Mouse (Mus musculus): ENCODE measurements around the gene Tspo2.
A peak's percentile ranks its signal among the peaks of the same experiment; 100 is the strongest.

Gene Tspo2

DNA sequence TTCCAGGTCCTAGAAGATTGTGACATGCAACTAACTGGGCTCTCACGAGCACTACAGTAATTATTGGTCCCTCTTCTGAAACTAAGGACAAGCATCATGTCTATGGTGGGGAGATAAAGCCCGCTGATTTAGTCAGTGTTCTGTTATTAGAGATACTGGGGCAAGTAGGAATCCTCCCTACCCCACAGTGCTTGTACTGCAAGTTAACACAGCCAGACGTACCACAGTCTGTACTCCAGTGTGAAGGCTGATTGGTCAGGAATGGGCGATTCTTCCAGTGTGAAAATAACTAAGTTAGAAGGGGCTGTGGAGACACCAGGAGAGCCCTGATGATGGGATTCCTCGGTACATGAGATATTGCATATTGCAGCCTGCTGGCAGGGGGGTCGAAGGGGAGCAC lies 33.8 kb downstream of the Tspo2 start:
- no peak for DNase-seq

DNA sequence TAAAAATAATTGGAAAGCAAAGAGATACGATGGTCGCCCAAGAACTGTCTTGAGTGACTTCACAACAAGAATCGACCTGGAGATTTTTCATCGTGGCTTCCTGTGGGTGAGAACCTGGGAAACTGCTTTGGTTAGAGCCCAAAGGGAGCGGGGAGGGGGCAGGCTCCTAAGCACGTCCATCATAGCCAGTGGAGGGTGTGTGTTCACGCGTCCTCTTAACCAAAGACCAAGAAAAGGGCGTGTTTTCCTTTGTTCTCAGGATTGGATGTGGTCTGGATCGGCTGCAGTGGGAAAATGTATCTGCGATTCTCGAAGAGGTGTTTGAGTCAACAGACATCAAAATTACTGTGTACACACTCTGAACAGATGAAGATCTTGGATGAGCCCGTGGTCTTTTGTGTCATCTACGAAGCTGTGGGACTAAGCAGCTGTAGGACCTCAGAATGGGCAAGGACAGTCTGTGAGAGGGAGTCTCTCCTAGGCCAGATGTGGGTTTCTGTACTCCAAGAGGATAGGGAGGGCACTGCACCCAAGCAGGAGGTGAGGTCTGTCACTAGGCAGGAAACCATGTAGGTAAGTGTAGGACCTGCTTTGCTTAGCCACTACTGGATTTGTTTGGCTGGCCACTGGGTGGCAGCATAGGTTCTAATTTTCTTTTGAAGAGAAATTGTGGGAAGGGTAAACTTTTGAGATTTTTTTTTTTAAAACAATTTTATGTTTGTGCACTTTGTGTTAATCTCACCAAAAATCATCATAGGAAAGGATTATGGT lies 34.7 kb downstream of the Tspo2 start:
- peak; percentile 29 to 61 for DNase-seq

DNA sequence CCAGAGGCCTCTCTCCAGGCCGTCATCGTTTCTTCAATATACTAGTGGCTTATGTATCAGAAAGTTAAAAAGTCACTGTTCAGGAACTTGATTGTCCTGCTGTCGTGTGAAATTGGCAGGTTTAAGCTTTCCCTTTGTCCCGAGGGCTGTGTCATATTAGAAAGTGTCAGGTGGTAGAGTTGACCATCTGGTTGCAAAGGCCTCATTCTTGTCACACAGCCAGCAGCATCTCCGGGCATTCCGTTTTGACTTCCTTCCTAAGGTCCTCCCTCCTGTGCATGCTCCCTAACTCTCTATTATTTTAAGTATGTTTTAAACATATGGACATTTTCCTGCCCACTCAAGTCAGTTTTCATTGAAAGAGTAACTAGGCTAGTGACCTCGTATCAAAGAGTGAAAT lies 35.3 kb downstream of the Tspo2 start:
- no peak for DNase-seq

DNA sequence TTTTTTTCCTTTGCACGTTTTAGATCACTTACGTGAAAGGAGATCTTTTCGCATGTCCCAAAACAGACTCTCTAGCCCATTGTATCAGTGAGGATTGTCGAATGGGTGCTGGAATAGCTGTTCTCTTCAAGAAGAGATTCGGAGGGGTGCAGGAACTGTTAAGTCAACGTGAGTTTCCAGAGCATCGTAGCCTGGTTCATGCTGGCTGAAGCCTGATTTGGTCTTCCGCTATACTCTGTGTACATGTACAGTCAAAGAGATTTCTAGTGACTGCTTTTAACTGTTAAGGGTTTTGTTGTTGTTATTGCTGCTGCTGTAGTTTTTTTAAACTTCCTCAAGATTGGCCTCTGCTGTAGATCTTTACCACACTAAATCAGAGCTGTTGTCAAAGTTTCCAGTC lies 40.1 kb downstream of the Tspo2 start:
- DNase-seq: no peak

DNA sequence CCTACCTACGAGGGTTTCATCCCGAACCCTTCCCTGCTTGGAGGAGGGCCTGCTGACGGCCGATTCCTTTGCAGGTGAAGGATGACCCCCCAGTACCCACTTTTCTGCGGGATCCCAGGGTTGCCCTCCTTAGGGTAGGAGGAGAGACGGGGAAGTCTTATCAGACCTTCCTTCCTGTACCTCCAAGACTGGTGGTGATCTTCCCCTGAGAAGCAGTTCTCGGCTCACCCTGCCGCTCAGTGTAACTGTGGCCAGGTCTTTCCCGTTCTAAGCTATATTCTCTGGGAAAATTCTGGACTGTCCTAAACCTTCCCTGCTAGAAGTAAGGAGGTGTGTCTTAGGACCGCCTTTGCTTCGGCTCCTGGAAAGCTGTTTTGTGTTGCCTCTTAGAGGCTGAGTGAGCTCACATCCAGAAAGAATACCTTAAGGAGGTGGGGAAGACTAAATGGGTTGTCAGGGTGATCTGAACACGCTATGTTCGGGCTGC lies 41.0 kb downstream of the Tspo2 start:
- no peak for DNase-seq

DNA sequence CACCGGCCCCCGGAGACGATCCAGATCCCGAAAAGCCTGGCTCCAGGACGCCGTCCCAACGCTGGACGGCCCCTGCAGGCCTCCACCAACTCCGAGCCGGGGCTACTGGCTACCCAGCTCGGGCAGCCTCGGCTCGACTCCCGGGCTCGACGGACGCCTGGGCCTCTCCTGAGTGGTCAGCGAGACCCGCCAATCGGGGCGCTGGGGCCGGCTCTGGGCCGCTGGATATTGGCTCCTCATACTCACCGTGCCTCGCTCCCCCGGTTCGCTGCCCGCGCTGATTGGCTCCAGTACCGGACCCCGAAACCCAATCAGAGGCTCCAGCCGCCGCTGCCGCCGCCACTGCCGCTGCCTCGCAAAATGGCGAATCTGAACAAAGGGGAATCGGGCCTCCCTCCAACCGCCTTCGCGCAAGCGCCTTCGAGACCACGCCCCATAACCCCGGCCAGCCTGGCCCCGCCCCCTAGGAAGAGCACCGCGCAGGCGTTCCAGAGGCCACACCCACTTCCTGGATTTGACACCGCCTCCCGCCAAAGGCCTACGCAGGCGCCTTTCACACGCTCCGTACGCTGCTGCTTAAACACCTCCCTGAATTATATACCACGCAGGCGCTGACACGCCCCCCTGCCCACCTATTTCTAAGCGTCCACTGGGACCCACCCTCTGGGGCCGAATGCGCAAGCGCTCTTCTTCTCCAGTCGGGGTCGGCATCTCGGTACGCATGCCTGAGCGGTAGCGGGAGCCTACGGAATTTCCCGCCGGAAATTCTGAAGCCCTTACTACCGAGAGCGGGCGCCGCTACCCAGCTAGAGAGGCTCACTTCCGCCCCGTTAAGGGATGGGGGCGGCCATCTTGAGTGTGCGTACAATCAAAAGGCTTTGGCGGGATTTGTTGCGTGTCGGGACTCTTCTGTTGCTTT lies 41.7 kb downstream of the Tspo2 start, which contains the start of the genes Nfya and Oard1:
Nfya (minus strand) TSS at position 527 of the 919 bp plus-strand sequence.
Oard1 (plus strand) TSS at position 635 of the 919 bp plus-strand sequence.
- peak; percentile 99 to 100 for DNase-seq

DNA sequence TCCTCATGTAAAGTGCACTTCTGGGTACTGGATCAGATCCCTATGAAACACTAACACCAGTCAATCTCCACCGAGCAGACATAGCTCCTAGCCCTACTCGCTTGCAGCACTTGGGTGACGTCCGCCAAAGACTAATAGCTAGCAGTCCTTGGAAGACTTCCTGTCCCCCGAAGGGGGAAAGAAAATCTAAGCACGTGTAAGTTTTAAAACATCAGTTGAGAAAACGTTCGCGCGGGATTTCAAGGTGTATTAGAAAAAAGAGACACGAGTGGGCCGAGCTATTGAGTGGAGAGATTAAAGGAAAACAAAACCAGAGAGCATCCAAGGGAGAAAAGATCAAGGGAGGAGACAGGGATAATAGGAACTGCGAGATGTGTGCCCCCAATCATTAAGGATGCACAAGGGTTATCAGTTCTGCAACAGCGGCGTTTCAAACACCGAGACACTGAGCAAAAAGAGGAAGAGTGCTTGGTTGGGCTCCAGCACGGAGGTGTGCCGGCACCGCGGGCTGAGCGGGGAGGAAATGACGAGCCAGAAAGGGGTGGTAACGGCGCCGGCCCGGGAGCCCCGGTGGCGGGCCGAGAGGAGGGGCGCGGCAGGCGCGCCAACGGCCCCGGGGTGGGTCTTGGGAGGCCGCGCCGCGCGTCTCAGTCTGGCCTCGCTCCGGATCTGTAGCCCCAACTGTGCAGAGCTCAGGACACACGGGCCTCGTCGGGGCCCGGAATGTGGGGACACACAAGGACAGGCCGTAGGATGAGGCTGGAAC lies 42.6 kb downstream of the Tspo2 start:
- peak; percentile 77 to 78 for DNase-seq

DNA sequence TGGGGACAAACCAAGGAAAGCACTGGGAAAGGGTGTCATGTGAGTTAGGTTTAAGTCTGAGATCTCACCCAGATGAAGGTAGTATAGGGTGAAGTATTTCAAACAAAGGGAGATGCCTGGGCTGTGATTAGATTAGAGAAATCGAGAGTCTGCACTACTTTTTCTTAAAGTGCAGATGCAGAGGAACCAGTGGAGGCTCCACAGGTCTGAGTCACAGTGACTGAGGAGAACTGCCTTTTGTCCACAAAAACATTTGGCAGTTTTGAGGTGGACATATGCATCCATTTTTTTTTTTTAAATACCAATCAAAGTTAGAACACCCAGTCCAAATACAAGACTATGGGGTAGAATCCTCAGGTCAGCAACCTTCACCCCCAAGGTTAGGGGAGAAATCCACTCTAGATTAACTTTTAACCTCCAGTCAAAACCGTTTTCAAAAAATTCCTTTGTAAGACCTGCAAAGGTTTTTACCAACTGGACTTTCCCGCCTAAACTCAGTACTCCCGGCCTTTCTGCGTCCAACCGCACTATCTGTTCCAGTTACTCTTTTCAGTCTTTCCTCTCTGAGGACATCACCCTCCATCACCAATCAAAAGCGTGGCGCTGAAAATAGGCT lies 43.3 kb downstream of the Tspo2 start:
- DNase-seq: no peak

DNA sequence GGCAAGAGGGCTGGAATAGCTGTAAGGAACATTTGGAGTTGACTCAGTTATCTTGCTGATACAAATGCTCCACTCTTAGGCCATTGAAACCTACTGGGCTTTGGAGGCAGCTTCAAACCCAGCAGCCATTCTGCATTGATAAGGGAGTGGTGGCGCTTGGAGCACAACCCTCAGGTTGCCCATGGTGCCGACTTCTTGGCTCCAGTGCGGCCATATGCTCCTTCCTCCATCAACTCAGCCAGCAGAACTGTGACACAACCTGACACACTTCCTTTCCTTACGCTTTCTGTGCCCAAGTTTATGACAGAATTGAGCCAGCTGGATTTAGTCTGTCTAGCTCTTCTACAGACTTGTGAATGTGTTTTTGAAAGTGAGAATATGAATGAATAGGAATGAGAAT lies 44.2 kb downstream of the Tspo2 start:
- DNase-seq: no peak

DNA sequence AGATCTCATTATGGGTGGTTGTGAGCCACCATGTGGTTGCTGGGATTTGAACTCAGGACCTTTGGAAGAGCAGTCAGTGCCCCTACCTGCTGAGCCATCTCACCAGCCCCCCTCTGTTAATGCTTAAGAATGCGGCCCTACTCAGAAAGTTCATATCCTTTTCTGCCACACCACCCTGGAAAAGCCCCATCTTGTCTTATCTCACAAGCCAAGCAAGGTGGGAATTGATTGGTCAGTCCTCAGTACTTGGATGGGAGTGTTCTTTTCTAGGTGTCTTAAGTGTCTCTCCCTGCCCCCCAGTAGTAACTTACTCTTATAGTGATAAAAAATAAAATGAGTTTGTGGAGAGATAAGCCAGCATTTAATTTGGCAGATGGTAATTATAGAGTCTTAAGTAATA lies 46.6 kb downstream of the Tspo2 start:
- no peak for DNase-seq

DNA sequence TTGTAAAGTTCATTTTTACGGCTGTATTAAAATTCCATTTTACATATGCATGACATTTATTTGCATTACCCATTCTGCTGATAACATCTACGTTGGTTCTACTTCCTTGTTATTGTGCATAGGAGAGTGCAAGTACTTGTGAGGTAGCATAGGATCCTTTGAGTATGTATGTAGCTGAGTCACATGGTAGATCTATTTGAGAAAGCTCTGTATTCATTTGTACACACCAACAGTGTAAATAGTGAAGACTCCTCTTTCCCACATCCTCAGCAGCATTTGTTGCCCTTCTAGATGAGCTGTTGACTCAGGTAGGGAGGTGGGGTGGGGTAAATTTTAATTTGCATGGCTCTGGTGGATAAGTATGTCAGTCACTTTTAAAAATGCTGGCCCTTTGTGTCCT lies 47.5 kb downstream of the Tspo2 start:
- no peak for DNase-seq

DNA sequence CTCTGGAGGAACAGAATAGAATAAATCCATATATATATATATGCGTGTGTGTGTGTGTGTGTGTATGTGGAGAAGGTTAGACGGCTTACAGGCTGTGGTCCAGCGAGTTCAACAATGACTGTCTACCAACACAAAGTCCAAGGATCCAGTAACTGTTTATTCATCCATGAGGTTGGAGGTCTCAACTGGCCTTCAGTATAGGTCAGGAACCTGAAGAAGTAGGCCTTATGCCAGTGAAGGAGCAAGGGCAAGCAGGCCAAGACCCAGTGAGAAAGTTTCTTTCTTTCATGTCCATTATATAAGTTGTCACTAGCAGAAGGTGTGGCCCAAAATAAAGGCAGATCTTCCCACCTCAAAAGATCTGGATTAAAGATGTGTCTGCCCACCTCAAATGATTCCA lies 48.6 kb downstream of the Tspo2 start:
- DNase-seq: no peak

DNA sequence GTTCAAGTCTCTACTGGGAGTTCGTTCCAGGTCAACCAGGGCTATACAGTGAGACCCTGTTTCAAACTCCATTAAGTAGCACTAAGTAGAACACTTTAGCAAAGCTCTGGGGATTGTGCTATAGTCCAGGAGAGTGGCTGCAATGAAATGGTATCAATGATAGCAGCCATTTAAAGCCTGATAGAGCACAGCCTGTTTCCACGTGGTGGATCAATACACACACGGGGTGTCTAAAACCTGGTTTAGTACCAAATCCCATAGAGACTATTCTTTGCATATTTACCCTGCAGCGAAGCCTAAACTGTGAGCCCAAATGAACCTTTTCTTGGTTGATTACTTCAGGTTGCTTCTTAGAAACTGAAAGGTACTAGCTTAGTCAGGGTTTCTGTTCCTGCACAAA lies 49.6 kb downstream of the Tspo2 start:
- no peak for DNase-seq

Measured in thymus, adult 18-20 months (tissue).